Mouse (Mus musculus): ENCODE data around the gene Nutf2.

DNA sequence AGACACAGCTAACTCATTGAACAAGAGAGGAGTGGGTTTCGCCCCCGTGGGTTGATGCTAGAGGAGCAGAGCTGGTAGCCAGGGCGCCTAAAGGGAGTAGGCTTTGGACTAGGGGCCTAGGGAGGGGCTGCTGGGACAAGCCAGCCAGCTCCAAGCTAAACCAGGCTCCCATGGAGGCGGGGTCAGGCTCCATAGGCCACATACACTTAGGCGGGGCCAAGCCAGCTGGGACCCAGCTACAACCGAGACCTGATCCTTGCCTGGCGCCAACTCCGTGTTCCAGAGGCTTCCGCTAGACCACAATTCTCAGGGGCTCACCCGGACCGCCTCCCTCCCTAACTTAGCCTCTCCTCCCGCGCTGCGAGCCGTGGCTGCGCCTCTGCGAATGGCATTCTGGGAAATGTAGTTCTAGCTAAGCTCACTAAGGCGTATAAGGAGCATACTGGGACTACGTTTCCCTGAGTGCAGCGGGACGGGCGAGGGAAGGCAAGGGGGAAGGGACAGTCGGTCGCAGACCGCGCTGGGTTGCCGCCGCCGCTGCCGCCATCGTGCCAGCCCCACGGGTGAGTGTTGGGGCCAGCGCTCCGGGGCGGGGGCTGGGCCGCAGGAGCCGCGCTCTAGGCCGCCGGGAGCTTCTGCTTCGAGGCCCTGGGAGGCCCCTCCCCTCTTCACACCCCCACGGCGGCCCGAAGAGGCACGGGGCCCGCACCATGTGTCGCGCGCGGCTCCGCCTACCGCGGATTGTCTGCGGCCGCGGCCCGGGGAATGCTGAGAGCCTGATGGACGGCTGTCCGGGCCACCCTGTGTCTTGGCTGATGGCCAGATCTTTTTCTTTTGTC is at the start of gene Nutf2:
- TF ChIP-seq CTCF (IDR thresholded peaks at IDR 0.05; ENCODE audit: low read depth): no peak
- no peak; the same call in 1 of the 2 replicates for TF ChIP-seq EP300 (IDR thresholded peaks at IDR 0.05; ENCODE audit: low read depth)
